Mouse (Mus musculus): Measurements from ENCODE around the gene Psg27. TPM values are rescaled to one million over a fixed set of nuclear protein-coding genes. Genes with fewer than 3 reads are reported as not detected.

The Psg27 gene
- polyA plus RNA-seq, 1 experiment from 2014 or later = not detected

- ATAC-seq (replicated peaks; ENCODE audit: extremely low read depth, insufficient read depth, low FRiP score) = no peak
- H3K4me1 ChIP-seq (ENCODE audit: control insufficient read depth, insufficient read depth, low read length) = no peaks in the 10 kb centered on the region
- no peak overlapping the region for H3K4me2 ChIP-seq (ENCODE audit: low read depth, low read length)
- 25% methylated on average over 9 of the region's 9 CpGs for WGBS
- H3K36me3 ChIP-seq (ENCODE audit: control insufficient read depth, insufficient read depth) = no peaks in the 10 kb centered on the region
- no peak overlapping the region for H3K27ac ChIP-seq (ENCODE audit: low read length)
- H3K9me3 ChIP-seq (replicated peaks; ENCODE audit: control insufficient read depth, low read length) = no peaks in the 10 kb centered on the region
- no peaks in the 10 kb centered on the region for H3K27me3 ChIP-seq (ENCODE audit: control insufficient read depth, insufficient read depth, low read length)
- no peak overlapping the region for H3K9ac ChIP-seq (ENCODE audit: low read length)
- H3K4me3 ChIP-seq (ENCODE audit: low read length) = no peak overlapping the region
Measured at GRCm38 (mm10) chr7:18511479-18511878, 55.6 kb downstream of the Psg27 start.

Other genes starting within 250 kb of the Psg27 start
- not detected in 2 replicates for gene Psg18, start 212.3 kb downstream of the Psg27 start, polyA plus RNA-seq (2015; fragmentation: Nextera tagmentation; extraction: Ambion mirVana)
- gene Psg28, start 135.3 kb downstream of the Psg27 start, polyA plus RNA-seq (2015; fragmentation: Nextera tagmentation; extraction: Ambion mirVana) = not detected in 2 replicates
- gene Psg26, start 83.1 kb downstream of the Psg27 start, polyA plus RNA-seq (2015; fragmentation: Nextera tagmentation; extraction: Ambion mirVana) = not detected in 2 replicates
- not detected in 2 replicates for gene Psg25, start 35.0 kb downstream of the Psg27 start, polyA plus RNA-seq (2015; fragmentation: Nextera tagmentation; extraction: Ambion mirVana)
- gene Psg23, start 49.2 kb upstream of the Psg27 start, polyA plus RNA-seq (2015; fragmentation: Nextera tagmentation; extraction: Ambion mirVana) = not detected in 2 replicates
- not detected in 2 replicates for gene Psg21, start 89.4 kb upstream of the Psg27 start, polyA plus RNA-seq (2015; fragmentation: Nextera tagmentation; extraction: Ambion mirVana)
- gene Psg20, start 118.9 kb upstream of the Psg27 start, polyA plus RNA-seq (2015; fragmentation: Nextera tagmentation; extraction: Ambion mirVana) = not detected in 2 replicates
- gene Psg22, start 150.8 kb upstream of the Psg27 start, polyA plus RNA-seq (2015; fragmentation: Nextera tagmentation; extraction: Ambion mirVana) = not detected in 2 replicates
- gene Psg19, start 231.2 kb upstream of the Psg27 start, polyA plus RNA-seq (2015; fragmentation: Nextera tagmentation; extraction: Ambion mirVana) = not detected in 2 replicates

All from heart, embryonic 16.5 days (tissue).